Mouse (Mus musculus): Measurements from ENCODE around the gene Rgl3. TPM values are rescaled to one million over a fixed set of nuclear protein-coding genes. Genes with fewer than 3 reads are reported as not detected.

Gene Rgl3
- polyA plus RNA-seq, 1 experiment from 2014 or later, result 2.5 TPM

DNA sequence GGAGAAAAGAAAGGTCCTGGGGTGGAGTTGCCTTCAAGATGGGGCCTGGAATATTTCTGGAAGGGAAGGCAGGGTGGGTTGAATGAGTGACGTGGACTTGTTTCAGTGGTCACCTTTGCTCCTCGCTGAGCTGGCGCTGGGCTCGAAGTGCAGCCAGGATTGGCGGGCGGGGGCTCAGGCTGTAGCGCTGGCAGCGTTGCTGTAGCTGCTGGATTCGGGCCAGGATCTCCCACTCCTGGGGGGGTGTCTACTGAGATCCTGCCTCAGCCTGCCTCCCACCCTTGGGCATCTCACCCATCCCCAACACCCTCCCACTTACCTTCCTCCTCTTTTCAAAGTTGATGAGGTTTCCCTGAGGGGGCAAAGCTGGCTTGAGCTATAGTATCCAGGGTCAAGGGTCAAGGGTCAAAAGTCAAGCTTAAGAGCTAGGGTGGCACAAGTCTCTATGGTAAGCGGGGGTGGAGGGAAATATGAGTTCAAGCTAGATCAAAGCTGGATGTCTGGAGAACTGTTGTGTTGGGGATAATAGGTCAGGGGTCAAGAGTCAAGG lies 12.5 kb downstream of the Rgl3 start:
- WGBS, result 86% methylated on average over 10 of the region's 10 CpGs
- ATAC-seq, result no peak

DNA sequence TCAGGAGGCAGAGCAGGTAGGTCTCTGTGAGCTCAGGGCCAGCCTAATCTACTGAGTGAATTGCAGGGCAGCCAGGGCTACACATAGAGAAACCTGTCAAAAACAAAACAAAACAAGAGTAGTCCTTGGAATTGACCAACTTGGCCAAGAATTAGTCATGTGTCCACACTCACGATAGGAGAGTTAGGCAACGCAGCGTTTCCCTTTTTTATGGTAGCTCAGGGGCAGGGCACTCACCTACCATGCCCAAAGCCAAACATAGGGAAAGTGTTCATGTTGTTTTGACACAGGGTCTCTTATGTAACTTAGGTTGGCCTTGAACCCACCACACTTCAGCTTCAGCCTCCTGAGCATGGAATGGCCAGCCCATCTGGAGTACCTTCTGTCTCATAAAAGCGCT lies 19.9 kb downstream of the Rgl3 start:
- no peak for TF ChIP-seq CTCF (IDR thresholded peaks at IDR 0.05; ENCODE audit: low read depth)
- H3K27me3 ChIP-seq (replicated peaks; ENCODE audit: control insufficient read depth, insufficient read depth, low read length), result no peaks in the 10 kb centered on the region
- no peaks in the 10 kb centered on the region for H3K4me1 ChIP-seq (replicated peaks; ENCODE audit: control insufficient read depth, insufficient read depth, low read length)
- no peaks in the 10 kb centered on the region for H3K9me3 ChIP-seq (ENCODE audit: control insufficient read depth)
- 83% methylated on average over 4 of the region's 4 CpGs for WGBS
- H3K9ac ChIP-seq (ENCODE audit: low read depth, low read length), result no peak overlapping the region
- no peak for ATAC-seq
- H3K27ac ChIP-seq (ENCODE audit: low read depth, low read length), result no peak overlapping the region
- no peak overlapping the region for H3K4me2 ChIP-seq (replicated peaks; ENCODE audit: low read depth)
- H3K4me3 ChIP-seq (ENCODE audit: low read depth, low read length), result no peak overlapping the region
- H3K36me3 ChIP-seq (ENCODE audit: control insufficient read depth, insufficient read depth), result no peaks in the 10 kb centered on the region

More for the DNA sequence above, 12.5 kb downstream of the Rgl3 start:
- no peaks in the 10 kb centered on the region for H3K36me3 ChIP-seq (ENCODE audit: control insufficient read depth, insufficient read depth)
- no peak for TF ChIP-seq CTCF (IDR thresholded peaks at IDR 0.05; ENCODE audit: low read depth)
- H3K4me2 ChIP-seq (replicated peaks; ENCODE audit: low read depth), result no peak overlapping the region
- H3K4me1 ChIP-seq (replicated peaks; ENCODE audit: control insufficient read depth, insufficient read depth, low read length), result no peaks in the 10 kb centered on the region
- H3K27me3 ChIP-seq (replicated peaks; ENCODE audit: control insufficient read depth, insufficient read depth, low read length), result no peaks in the 10 kb centered on the region
- no peaks in the 10 kb centered on the region for H3K9me3 ChIP-seq (ENCODE audit: control insufficient read depth)
- H3K27ac ChIP-seq (ENCODE audit: low read depth, low read length), result no peak overlapping the region
- H3K9ac ChIP-seq (ENCODE audit: low read depth, low read length), result no peak overlapping the region
- H3K4me3 ChIP-seq (ENCODE audit: low read depth, low read length), result no peak overlapping the region

DNA sequence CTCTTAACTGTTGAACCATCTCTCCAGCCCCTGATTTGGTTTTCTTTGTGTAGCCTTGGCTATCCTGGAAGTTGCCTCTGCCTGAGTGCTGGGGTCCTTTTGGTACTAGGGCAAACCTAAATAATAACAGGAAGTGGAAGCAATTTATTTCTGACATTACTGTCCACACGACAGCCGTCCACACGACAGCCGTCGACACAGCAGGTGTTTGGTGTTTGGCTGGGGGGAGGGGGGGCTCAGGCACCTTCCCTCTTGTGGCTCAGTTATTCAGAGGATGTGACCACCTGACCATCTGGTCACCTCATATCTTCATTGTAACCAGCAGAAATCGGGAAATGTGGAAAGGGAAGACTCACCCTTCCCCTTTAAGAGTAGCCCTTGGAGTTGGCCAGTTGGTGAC lies 20.4 kb downstream of the Rgl3 start:
- no peak for ATAC-seq
- Histone ChIP-seq H3K4me2 (replicated peaks; ENCODE audit: low read depth) (no peak overlapping the region), H3K9me3 (ENCODE audit: control insufficient read depth) (no peaks in the 10 kb centered on the region), H3K4me3 (ENCODE audit: low read depth, low read length) (no peak overlapping the region), H3K27ac (ENCODE audit: low read depth, low read length) (no peak overlapping the region), H3K4me1 (replicated peaks; ENCODE audit: control insufficient read depth, insufficient read depth, low read length) (no peaks in the 10 kb centered on the region), H3K9ac (ENCODE audit: low read depth, low read length) (no peak overlapping the region), H3K27me3 (replicated peaks; ENCODE audit: control insufficient read depth, insufficient read depth, low read length) (no peaks in the 10 kb centered on the region), H3K36me3 (ENCODE audit: control insufficient read depth, insufficient read depth) (no peaks in the 10 kb centered on the region)
- TF ChIP-seq CTCF (IDR thresholded peaks at IDR 0.05; ENCODE audit: low read depth), result no peak
- WGBS, result 42% methylated on average over 6 of the region's 6 CpGs

DNA sequence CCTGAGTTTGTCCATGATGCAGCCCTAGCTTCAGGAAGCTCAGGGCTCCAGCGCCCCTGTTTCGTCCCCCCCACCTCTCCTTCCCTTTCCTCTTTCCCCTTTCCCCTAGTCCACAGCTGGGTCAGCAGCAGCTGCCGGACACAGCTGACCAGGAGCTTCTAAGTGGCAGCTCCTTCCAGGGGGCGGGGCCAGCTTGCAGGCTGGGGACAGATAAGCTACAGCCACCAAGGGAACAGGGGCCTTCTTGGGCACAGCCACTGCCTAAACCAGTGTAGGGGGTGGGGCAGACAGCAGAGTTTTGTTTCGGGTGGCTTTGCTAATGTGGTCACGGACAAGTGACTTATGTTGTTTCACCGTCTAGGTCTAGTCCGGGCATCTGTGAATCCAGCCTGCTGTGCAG lies 25.8 kb downstream of the Rgl3 start, which contains the start of gene Epor:
Gene Epor, minus strand, starts transcription at position 90 of the 400 bp plus-strand sequence.
- Histone ChIP-seq H3K9me3 (ENCODE audit: control insufficient read depth) (no peaks in the 10 kb centered on the region), H3K4me1 (replicated peaks; ENCODE audit: control insufficient read depth, insufficient read depth, low read length) (no peaks in the 10 kb centered on the region; the same call in 1 of the 2 replicates), H3K4me2 (replicated peaks; ENCODE audit: low read depth) (peak within 1 kb of the TSS; percentile 88), H3K27ac (ENCODE audit: low read depth, low read length) (no peak within 1 kb of the TSS), H3K4me3 (ENCODE audit: low read depth, low read length) (peak within 1 kb of the TSS; percentile 50), H3K27me3 (replicated peaks; ENCODE audit: control insufficient read depth, insufficient read depth, low read length) (peaks cover 34% of the 10 kb centered on the region), H3K9ac (ENCODE audit: low read depth, low read length) (0 out of 2 replicates have a peak within 1 kb of the TSS, but pooled peaks have one; percentile 17), H3K36me3 (ENCODE audit: control insufficient read depth, insufficient read depth) (no peaks in the 10 kb centered on the region)
- TF ChIP-seq CTCF (IDR thresholded peaks at IDR 0.05; ENCODE audit: low read depth), result no peak
- 29% methylated on average over 7 of the region's 8 CpGs for WGBS
- ATAC-seq, result no peak

DNA sequence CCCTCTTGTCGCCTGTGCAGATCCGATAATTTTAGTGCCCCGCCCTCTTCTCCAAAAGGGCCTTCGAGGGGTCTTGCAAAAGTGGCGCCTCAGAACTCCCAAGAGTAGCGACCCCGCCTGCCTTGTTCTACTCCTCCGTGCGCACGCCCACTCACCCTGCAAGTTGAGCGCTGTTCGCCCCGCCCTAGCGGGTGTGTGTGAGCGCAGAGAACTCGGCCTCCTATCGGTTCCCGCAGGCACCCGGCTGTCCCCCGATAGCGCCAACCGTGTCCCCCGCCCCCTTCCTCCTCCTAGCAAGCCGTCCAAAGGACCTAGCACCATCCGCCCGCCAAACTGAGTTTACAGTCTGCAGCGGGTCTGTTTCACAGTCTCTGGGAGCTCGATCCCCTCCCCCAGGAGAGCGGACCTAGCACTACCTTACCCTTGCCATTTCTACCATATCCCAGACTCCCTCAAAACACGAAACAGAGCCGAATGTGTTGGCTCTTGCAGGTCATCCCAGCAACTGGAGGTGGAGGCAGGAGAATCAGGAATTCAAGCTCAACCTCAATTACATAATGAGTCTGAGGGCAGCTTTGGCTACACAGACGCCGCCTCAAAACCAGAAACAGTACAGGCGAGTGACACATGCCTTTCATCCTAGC lies 26.7 kb downstream of the Rgl3 start:
- TF ChIP-seq CTCF (IDR thresholded peaks at IDR 0.05; ENCODE audit: low read depth), result peak; percentile 37
- peak; percentile 18; the same call in 1 of the 2 replicates for ATAC-seq
- H3K4me3 ChIP-seq (ENCODE audit: low read depth, low read length), result peak overlapping the region; percentile 50
- no peaks in the 10 kb centered on the region for H3K36me3 ChIP-seq (ENCODE audit: control insufficient read depth, insufficient read depth)
- H3K4me1 ChIP-seq (replicated peaks; ENCODE audit: control insufficient read depth, insufficient read depth, low read length), result no peaks in the 10 kb centered on the region; the same call in 1 of the 2 replicates
- no peaks in the 10 kb centered on the region for H3K9me3 ChIP-seq (ENCODE audit: control insufficient read depth)
- 4% methylated on average over 34 of the region's 34 CpGs for WGBS
- H3K27ac ChIP-seq (ENCODE audit: low read depth, low read length), result no peak overlapping the region
- H3K4me2 ChIP-seq (replicated peaks; ENCODE audit: low read depth), result peak overlapping the region; percentile 88
- 0 out of 2 replicates have a peak overlapping the region, but pooled peaks have one; percentile 17 for H3K9ac ChIP-seq (ENCODE audit: low read depth, low read length)
- peaks cover 34% of the 10 kb centered on the region for H3K27me3 ChIP-seq (replicated peaks; ENCODE audit: control insufficient read depth, insufficient read depth, low read length)

DNA sequence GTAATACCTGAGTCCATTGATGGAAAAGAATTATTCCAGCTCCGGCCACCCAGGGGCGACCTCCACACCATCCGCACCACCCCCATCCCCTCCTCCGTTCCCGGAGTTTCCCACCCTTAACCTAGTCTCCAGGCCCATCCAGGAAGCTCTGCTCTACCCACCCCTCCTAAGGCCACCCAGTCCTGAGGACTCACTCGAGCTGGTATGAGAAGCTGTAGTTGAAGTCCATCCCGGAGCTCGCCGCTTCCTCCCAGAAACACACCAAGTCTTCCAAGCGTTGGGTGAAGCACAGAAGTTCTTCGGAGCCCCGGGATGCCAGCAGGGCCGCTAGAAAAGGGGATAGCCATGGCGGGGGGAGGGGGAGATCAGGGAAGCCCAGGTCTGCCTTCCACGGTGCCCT lies 27.2 kb downstream of the Rgl3 start:
- WGBS, result 2% methylated on average over 15 of the region's 15 CpGs
- Histone ChIP-seq H3K9ac (ENCODE audit: low read depth, low read length) (0 out of 2 replicates have a peak overlapping the region, but pooled peaks have one; percentile 17), H3K36me3 (ENCODE audit: control insufficient read depth, insufficient read depth) (no peaks in the 10 kb centered on the region), H3K27me3 (replicated peaks; ENCODE audit: control insufficient read depth, insufficient read depth, low read length) (peaks cover 34% of the 10 kb centered on the region), H3K27ac (ENCODE audit: low read depth, low read length) (no peak overlapping the region), H3K4me2 (replicated peaks; ENCODE audit: low read depth) (peak overlapping the region; percentile 88), H3K9me3 (ENCODE audit: control insufficient read depth) (no peaks in the 10 kb centered on the region), H3K4me1 (replicated peaks; ENCODE audit: control insufficient read depth, insufficient read depth, low read length) (no peaks in the 10 kb centered on the region; the same call in 1 of the 2 replicates), H3K4me3 (ENCODE audit: low read depth, low read length) (peak overlapping the region; percentile 50)
- no peak for TF ChIP-seq CTCF (IDR thresholded peaks at IDR 0.05; ENCODE audit: low read depth)
- no peak for ATAC-seq

Measured in intestine, postnatal 0 days (tissue).